Mouse (Mus musculus): ENCODE data around the gene Camk1d. TPM values are rescaled to one million over a fixed set of nuclear protein-coding genes. Genes with fewer than 3 reads are reported as not detected.
A peak's percentile ranks its signal among the peaks of the same experiment; 100 is the strongest.

The Camk1d gene
- total RNA-seq, 2 experiments from 2014 or later: 0.26 to 4.5 TPM

GRCm38 (mm10) chr2:5669498-5670040 is 44.7 kb downstream of the Camk1d start:
- ATAC-seq (replicated peaks; ENCODE audit: poor library complexity, severe bottlenecking): no peak

- no peak for ATAC-seq (replicated peaks; ENCODE audit: poor library complexity, severe bottlenecking)
Measured at GRCm38 (mm10) chr2:5668940-5669339, 45.4 kb downstream of the Camk1d start.

GRCm38 (mm10) chr2:5663499-5663898 is 50.8 kb downstream of the Camk1d start:
- no peak for ATAC-seq (replicated peaks; ENCODE audit: poor library complexity, severe bottlenecking)

DNA sequence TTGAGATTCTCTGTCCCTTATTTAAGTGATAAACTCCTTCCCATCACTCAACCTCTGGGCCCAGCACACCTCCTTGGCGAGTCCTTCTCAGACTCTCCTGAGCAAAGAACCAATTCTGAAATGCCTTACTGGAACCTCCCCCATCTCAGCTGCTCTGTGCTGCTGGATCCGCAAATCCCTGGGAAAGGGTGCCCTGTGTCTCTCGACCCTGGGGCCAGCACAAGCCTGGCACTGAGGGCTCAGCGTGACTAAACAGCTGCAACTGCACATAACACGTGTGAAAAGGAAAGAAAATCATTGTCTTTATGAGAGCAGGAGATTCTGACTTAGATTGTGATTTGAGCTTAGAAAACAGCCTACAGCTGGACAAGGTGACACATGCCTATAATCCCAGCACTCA is 52.4 kb downstream of the Camk1d start:
- no peak for ATAC-seq (replicated peaks; ENCODE audit: poor library complexity, severe bottlenecking)

- ATAC-seq (replicated peaks; ENCODE audit: poor library complexity, severe bottlenecking): no peak
Measured at GRCm38 (mm10) chr2:5658000-5658399, 56.3 kb downstream of the Camk1d start.

DNA sequence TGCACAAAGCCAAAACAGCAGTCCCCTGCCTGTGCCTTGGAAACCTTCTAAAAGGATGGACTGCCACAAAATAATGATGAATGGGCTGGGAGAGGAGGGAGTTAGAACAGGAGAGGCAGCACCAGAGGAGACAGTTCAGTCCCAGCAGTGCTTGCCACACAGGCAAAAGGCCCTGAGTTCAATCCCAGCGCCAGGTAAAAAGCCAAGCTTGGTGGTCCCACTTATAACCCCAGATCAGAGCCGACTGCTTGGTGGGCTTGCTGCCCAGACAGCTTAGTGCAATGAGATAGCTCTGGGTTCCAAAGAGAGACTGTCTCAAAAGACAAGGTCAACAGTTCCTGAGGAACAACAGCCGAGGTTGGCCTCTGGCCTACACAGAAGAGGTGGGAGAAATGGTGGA is 58.0 kb downstream of the Camk1d start:
- ATAC-seq (replicated peaks; ENCODE audit: poor library complexity, severe bottlenecking): no peak

- no peak for ATAC-seq (replicated peaks; ENCODE audit: poor library complexity, severe bottlenecking)
Measured at GRCm38 (mm10) chr2:5652071-5652470, 62.2 kb downstream of the Camk1d start.

GRCm38 (mm10) chr2:5651285-5651870 is 62.9 kb downstream of the Camk1d start:
- ATAC-seq (replicated peaks; ENCODE audit: poor library complexity, severe bottlenecking): no peak

DNA sequence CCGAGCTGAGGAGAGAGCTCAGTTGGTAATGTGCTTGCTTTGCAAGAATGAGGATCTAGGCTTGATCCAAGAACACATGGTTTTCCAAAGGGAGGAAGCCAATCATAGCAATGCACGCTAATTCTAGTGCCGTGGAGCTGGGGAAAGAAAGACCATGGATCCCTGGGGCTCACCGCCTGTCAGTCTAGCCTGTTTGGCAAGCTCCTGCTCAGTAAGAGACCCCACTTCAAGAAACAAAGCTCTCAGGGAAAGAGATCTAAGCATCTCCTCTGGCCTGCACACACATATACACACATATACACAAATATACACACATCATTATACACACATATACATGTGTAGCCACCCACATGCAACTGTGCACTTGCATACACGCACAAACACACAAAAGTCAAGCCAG is 65.1 kb downstream of the Camk1d start:
- ATAC-seq (replicated peaks; ENCODE audit: poor library complexity, severe bottlenecking): no peak

DNA sequence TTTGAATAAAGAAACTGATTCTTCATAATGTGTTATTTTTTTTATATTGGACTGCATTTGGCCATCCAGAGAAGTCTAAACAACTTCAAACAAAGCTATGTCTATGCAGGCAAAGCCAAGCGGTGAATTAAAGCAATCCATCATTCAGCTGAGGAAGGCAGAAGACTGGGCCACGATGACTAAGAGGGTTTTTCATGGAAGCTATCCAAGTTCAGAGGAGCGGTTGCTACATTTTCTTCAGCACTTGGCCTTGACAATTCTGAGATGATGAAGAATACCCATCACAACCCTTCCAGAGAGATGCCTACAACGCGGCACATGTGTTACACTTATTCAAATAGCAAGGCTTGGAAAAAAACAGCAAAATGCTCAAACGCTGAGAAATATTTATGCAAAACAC is 65.6 kb downstream of the Camk1d start:
- ATAC-seq (replicated peaks; ENCODE audit: poor library complexity, severe bottlenecking): no peak

GRCm38 (mm10) chr2:5646322-5646721 is 68.0 kb downstream of the Camk1d start:
- no peak for ATAC-seq (replicated peaks; ENCODE audit: poor library complexity, severe bottlenecking)

GRCm38 (mm10) chr2:5645584-5645983 is 68.7 kb downstream of the Camk1d start:
- no peak for ATAC-seq (replicated peaks; ENCODE audit: poor library complexity, severe bottlenecking)

DNA sequence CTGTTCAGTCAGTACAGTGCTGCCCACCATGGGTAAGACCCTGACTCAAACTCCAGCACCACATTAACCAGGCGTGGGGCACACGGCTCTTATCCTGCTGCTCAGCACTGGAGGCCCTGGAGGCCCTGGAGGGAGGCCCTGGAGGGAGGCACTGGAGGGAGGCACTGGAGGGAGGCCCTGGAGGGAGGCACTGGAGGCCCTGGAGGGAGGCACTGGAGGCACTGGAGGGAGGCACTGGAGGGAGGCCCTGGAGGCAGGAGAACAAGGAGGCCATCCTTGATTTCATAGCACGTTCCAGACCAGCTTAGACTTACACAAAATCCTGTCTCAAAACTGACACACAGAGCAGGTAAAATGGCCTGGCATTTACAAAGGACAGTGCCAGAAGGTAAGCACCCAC is 70.4 kb downstream of the Camk1d start:
- ATAC-seq (replicated peaks; ENCODE audit: poor library complexity, severe bottlenecking): no peak

- no peak for ATAC-seq (replicated peaks; ENCODE audit: poor library complexity, severe bottlenecking)
Measured at GRCm38 (mm10) chr2:5643226-5643625, 71.1 kb downstream of the Camk1d start.

DNA sequence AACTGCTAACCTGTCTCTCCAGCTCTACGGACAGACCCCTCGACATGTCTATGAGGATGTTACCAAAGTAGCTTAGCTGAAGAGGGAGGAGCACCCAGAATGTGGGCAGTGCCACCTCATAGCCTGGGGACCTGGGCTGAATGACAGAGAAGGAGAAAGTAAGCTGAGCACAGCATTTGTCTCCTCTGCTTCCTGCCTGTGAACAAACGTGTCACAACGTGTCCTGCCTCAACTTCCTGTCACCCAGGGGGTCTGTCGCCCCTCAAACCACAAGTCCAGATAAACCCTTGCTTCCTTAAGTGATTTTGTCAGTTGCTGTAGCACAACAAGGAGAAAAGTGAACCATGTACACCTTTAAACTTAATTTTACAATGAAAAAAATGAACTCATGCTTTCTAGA is 71.7 kb downstream of the Camk1d start:
- ATAC-seq (replicated peaks; ENCODE audit: poor library complexity, severe bottlenecking): peak; percentile 73

- no peak for ATAC-seq (replicated peaks; ENCODE audit: poor library complexity, severe bottlenecking)
Measured at GRCm38 (mm10) chr2:5641678-5642077, 72.6 kb downstream of the Camk1d start.

DNA sequence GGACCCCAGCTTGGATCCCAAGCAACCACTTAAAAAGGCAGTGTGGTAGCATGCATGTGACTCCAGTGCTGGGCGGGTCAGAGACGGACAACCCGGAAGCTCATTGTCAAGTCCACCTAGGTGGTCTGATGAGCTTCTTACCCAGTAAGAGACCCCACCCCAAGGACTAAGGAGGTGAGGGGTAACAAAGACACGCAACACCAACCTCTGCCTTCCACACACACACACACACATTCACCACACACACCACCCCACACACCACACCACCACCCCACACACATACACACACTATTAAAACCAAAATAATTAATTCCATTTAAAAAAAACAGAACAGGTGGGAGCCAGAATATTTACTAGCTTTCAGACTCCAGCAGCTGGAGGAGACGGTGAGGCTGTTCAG is 73.7 kb downstream of the Camk1d start:
- no peak for ATAC-seq (replicated peaks; ENCODE audit: poor library complexity, severe bottlenecking)

DNA sequence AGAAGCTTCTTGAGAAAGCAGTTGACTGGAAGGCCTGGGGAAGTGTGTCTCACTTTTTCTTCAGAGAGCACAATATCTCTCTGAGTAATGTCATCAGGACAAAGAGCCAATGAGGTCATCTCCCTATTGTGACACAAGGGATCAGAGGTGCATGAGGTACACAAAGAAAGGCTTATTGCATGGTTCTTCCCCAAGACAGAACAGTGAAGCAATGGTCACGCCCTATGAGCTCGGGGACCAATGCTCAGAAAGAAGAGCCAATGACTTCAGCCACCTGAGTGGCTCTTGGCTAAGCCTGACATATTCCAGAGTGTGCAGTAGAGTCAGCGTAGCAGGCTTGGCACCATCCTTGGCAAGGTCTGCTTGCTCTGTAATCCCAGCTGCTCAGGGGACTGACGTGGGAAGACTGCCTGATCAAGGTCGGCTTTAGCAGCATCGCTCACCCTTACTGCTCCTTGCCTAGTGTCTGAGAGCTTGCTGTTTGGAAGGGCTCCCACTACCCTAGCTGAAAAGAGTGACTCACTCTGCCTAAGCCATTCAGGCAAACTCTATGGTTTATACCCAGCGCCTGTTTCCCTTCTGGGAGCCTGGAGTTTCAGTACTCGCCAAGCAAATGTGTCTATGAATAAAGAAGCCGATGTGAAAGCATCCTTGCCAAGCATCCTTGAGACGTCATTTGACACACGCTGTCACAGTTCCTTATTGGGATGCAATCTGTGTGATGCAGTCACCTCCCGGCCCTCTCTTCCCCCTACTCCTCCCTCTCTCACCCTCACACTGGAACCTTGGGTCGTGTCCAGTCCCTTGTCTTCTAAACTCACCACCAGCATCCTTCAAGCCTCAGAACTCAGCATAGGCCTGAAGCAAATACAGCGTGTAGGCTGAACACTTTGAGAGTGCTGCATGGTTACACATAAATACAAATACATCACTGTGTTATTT is 77.2 kb downstream of the Camk1d start:
- ATAC-seq (replicated peaks; ENCODE audit: poor library complexity, severe bottlenecking): no peak

GRCm38 (mm10) chr2:5632355-5632684 is 82.0 kb downstream of the Camk1d start:
- no peak for ATAC-seq (replicated peaks; ENCODE audit: poor library complexity, severe bottlenecking)

GRCm38 (mm10) chr2:5631676-5632354 is 82.5 kb downstream of the Camk1d start:
- ATAC-seq (replicated peaks; ENCODE audit: poor library complexity, severe bottlenecking): no peak

GRCm38 (mm10) chr2:5630710-5631109 is 83.6 kb downstream of the Camk1d start:
- ATAC-seq (replicated peaks; ENCODE audit: poor library complexity, severe bottlenecking): no peak

Data from granulocyte monocyte progenitor cell, adult 5-6 weeks (primary cell).